Mouse (Mus musculus) spleen, adult 18-20 months (tissue): ENCODE measurements around the gene Tamm41.

Experiments
- DNase-seq, 2 experiments: peaks; one replicate each; pipeline ENCODE4 v3.0.0; 2022; ENCODE audit warnings: mixed read lengths in 2 of 2

The Tamm41 gene

DNA sequence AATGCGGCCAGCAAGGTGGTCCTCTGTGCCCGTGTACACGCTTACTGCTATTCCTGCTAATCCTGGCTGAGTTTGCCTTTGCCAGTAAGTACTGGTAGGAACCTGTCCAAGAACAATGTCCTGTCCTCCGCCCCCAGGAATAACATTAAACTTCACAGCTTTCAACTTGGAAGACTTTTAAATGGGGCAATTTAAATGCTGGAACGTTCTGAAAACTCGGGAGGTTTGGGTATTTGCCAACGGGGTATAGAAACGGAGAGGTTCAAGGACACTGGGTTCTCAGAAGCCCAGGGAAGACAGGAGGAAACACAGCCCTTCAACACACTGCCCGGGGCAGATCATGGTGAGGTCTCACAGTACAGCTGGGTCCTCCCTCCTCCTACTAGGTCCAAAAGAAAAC lies 14.8 kb downstream of the Tamm41 start:
- DNase-seq: no peak

DNA sequence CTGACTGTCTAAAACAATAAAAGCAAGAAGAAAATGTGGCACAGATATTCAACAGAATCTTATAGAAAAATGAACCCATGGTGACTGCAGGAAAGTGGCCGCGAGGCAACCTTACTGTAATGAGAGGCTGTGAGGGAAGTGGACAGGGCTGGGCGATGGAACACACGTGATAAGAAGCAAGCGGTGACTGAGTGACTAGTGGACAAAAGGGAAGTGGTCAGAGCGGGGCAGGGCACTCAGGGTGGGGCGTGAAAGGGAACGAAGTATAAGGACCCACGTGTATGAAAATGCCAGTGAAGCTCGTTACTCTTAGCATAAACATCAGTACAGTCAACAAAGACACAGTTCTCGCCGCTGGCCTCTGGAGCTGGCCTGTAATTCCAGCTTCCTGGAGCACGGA lies 22.2 kb downstream of the Tamm41 start:
- DNase-seq: no peak

DNA sequence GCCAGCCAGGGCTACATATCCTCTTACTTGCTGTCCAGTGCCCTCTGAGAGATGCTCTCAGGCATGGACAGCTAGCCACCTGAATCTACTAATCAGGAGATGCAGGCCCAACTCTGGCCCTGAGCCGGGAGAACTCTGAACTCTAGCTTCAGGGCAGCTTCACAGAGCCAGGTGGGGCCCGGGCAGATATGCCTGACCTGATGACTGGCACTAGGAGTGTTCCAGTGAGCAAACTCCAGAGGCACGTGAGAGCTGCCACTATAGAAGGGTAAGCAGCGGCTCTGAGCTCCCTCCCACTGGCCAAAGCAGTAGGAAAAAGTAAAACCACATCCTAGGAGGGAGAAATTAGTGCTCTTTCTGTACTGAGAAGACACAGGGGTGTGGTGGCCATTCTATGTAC lies 24.1 kb downstream of the Tamm41 start:
- no peak for DNase-seq

DNA sequence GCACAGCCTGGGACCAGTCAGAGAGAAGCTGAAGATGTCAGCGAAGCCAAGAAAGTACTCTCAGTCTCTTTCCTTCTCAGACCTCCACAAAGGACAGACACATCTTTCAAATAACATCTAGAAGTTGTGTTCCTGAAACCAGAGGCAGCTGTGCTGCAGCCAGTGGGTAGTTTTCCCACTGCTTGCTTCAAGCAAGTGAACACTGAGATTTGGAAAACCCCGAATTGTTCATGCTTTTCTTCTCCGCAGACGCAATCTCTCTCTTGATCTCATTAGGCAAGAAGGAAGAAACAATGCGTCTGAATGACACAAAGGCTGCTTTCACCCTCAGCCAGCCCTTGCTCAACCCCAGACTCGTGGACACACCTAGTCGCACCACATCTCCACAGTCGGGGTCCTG lies 25.9 kb downstream of the Tamm41 start:
- no peak for DNase-seq

DNA sequence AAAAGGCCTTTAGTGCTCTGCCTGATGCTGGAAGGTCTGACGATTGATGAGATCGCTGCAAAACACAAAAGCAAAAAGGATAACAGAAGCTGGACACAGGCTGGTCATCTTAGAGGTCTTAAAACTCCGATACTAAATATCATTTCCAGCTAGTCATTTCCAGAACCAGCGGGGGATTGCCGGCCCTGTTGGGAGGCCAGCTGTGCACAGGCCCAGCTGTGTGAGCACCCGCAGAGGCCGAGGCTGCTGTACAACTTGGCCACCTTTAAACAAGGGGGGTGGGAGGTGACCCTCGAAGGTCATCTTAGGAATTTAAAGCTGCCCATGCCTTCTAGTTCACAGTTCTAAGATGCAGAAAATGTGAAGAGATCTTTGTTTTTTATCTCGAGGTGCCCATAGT lies 26.9 kb downstream of the Tamm41 start:
- no peak for DNase-seq

DNA sequence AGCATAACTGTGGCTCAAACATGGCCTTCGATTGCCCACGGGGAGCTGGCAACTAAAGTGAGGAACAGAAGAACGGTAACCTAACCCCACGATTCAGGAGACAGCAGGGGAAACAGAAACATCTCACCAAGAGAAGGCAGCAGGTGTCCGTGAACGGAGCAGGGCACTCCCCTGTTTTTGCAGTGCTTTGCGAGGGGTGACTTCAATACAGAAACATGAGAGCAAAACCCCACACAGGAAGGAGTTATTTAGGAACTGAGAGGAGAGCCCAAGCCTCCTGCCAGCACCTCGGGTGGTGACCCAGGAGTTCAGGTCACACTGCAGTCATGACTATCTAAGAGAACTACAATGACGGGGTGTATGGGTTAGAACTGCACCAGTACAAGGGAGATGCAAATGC lies 27.4 kb downstream of the Tamm41 start:
- no peak for DNase-seq

DNA sequence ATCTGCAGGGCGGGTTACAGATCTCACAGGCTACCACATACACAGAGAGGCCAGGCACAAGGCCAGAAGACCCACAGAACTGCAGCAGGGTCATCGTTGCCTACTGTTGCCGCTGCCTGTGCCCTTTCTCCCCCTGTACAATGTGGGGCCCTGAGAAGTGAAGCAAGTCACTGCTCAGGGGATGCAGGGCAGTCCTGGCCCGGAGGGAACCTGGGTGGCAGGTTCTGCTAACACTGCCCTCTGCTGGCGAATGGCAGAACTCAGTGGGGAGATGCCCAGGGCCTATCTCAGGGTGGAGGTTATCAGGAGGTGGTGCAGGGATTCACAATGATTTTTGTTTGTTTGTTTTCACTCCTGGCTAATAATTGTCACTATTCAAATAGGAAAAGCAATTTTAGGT lies 29.9 kb downstream of the Tamm41 start:
- peak; percentile 62 to 80 for DNase-seq

DNA sequence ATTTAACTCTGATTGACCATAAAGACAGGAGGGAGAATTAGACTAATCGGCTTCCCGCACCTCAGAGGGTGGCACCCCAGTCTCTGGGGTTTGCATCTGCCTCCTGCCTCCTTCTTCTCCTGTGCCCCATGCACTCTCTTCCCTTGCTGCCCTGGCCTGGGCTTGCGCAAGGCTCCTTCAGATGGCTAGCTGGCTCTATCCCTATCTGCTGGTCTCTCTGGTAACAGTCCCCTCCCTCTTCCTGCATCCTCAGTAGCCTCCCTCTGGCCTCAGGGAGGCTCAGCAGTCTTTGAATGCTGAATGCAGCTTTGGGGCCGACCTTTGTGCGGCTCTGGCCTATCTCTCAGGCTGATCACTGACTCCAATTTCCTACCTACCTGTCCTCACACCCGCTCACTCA lies 30.7 kb downstream of the Tamm41 start:
- DNase-seq: no peak

DNA sequence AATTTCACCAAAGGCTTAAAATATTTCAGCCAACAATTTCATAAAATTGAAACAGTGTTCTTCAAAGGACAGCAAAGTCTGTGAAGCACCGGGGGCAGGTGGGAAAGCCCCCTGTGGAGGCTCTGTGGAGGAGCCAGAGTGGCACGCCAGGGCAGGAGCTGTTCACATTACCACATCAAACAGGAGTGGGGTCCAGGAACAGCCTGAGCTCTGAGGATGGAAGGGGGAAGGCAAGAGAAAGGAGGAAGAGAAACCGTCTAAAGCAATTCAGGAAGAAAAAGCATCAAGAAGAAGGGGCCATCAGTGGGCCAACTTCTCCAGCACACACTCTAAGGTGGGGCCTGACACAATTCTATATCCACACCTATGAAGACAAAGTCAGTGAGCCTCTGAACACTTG lies 31.6 kb downstream of the Tamm41 start:
- DNase-seq: no peak

DNA sequence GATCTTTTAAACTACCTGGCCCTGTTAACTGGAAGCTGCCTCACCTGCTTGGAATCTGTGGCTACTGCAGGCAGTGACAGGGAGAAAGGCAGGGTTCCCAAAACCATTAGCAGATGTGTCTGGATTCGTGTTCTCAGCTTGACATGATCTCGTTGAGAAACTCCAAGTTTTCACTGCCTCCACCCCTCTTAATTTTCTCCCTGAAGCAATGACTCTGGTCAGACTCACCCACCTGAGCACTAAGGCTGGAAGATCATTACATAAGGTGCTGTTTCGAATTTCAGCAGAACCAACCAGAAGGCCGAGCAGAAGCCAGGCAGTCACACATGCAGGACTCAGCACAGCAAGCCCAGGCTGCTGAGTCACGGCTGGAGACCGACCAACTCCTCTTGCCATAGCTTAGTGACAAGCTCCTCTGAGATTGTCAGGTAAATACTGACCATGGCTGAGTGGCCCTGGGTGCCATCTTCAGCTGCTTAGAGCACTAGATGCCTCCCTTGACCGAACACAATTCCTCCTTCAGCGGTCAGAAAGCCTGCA lies 32.3 kb downstream of the Tamm41 start:
- DNase-seq: no peak

DNA sequence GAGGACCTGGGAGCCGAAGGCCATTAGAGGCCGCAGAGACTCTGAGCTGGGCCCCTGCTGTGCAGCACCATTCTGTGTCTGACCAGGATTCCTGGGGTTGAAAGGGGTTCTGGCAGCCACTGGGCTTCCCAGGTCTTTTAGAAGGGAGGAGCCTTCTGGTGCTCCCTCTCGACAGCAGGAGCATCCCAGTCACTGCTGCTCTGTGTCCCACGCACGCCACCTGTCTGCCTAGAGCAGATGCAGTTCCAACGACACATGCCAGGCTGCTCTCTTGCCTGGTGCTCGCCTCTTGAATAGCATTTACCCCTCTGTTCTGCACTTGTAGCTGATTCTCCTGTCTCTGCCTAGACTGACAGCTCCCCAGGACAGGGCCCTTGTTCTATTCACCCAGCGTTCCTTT lies 33.0 kb downstream of the Tamm41 start:
- no peak for DNase-seq

DNA sequence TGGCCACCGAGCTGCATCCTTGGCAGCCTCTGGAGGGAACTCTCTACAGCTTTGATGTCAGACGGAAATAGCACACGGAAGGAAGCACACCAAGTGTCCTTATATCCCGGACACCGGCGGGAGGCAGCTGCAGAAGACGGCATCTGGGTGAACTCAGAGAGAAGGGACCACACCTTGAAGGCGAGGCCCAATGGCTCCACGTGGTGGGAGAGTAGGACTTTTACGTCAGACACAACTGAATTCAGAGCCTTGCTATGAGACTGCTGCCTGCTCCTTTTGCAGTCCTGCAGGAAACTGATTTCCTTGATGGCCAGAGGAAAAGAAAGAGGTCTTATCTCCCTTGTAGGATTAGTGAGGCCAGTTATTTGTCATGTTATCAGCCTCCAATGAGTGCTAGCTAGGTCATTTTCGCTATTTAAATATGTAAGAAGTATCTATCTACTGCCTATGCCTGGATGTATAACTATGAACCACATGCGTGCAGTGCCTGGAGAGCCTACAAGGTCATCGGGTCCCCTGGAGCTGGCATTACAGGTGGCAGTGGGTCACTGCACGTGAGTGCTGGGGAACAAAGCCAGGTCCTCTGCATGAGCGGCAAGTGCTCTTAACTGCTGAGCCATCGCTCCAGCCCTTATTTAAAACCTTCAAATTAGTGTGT lies 39.2 kb downstream of the Tamm41 start:
- DNase-seq: no peak

DNA sequence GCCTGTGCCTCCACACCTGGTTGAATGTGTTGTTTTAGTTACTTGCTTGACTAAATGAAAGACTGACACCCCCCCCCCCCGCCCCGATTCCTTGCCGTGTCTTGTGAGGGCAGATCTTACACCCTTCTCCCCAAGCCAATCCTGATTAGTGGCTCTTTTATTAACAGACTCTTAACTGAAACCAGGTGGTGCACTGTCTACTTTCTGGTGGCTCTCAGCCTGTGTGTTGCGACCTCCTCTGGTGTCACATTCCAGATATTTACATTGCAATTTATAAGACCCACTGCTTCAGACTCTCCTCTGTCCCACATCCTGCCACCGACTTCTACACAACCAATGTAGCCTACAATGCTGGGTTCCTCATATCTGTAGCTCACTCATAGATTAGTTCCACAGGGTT lies 40.2 kb downstream of the Tamm41 start:
- no peak for DNase-seq

DNA sequence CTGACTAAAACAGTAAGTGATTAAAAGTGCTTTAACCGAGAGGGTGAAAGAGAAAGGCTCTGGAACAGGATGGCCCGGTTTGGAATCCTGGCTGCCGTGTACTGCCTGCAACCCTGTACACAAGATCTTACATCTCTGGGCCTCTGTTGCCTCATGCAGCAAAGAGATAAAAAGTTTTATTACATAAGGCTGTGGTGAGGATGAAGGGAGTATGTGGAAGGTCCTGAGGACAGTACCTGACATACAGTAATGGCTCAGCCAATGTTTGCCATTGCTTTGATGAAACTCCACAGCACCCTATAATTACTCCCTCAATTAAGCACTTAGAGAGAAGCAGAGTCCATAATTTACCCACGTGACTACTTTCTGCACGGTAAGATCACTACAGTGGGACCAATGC lies 40.8 kb downstream of the Tamm41 start:
- DNase-seq: no peak

DNA sequence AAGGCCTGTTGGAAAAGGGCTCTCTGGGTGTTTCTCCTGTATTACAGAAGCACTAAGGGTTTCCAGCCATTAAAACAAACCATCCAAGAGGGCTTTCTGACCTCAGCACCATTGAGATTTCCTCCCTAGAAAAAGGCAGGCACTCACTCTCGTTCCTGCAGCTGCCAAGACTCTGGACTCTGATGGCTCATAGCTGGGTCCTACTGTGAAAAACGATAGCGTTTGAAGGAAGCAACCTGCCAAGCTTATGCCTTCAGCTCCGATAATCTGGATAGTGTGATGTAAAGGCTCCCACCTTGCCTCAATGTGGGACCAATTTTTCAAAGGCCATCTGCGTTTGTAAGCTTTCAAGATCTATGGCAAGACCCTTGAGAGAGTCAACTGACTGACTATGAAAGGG lies 43.6 kb downstream of the Tamm41 start:
- DNase-seq: no peak

DNA sequence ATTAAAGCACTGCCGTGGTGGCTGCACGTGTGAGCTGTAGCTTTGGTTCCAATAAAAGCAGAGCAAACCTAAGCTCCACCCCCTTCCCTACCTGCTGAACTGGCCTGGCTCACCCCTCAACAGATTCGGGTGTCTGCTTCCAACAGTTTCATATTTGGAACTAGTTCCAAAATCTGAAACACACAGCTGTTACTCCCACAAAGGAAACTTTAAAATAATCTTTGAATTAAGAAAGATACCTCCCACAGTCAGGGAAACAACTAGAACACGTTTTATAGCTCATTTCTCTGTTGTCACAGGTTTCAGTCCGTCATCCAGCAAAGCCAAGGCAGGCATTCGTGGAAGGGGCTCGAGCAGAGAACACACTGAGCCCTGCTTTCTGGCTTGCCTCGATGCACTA lies 44.0 kb downstream of the Tamm41 start:
- DNase-seq: no peak

DNA sequence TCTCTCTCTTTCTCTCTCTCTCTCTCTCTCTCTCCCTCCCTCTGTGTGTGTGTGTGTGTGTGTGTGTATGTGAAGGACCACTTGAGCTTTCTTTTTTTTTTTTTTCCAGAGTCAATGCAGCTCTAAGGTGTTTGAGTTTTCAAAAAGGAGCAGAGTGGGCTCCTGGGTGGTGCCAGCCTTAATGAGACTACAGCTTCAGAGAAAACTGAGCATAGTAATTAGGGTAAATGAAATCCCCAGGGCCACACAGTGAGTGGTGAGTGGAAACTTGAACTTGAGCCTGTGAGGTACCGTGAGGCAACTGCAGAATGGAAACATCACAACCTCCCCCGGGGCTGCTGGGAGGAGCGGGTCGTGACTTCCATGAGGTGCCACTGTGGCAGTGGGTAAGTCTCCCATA lies 45.8 kb downstream of the Tamm41 start:
- peak in 1 of 2 experiments; percentile 23 for DNase-seq

DNA sequence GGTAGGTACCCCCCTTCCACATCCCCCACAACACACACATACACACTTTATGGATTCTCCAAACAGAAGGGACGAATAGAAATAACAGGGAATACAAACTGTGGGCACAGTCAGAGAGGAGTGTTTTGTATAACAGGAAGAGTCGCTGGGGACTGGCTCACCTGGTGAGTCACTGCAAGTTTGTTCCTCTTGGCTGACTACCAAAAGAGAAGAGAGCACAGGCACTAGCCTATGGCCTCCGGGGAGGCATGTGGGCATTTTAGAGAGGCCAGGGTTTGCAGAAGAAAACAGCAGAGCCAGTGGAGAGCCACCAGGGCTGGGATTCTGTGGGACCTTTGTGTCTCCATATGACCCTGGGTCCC lies 49.1 kb downstream of the Tamm41 start:
- peak in 1 of 2 experiments; percentile 28 for DNase-seq

DNA sequence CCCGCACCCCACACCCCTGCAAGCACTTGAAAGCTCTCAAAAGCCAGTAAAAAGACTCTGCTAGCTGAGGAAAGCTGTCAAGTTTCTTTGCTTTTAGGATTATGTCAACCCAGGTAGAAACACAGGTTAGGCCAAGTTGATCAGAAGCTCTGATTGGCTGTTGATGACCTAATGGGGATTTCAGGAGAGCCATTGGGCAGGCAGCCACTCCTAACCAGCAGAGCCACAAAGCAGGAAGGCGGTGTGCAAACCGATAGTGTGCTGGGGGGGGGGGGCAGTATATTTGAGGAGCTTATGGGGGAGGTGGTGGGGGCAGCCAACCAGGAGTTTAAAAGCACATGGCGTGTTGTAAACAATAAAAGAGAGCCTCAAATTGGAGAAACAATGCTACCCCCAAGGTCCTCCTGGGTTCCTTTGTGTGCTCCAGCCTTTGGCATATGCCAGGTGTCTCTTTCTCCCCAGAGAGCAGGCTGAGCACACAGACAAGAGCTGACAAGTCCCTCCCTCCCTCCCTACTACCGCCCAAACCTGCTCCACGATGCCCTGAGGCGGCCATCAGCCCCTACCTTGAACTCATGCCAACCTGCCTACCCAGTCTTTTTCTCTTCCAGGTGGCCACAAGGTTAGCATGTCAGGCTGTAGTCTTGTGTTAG lies 49.6 kb downstream of the Tamm41 start:
- DNase-seq: no peak

DNA sequence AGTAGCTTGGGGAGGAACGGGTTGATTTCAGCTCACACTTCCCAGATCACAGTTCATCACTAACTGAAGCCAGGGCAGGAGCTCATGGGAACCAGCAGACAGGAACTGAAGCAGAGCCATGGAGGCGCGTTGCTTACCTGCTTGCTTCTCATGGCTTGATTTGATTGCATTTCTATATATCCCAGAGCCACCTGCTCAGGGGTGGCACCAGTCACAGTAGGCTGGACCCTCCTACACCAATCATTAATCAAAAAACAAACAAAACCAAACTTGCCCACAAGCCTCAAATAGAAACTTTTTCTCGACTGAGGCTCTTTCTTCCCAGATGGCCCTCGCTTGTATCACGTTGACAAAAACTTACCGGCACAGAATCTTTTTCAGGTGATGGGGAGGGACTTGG lies 55.0 kb downstream of the Tamm41 start:
- DNase-seq: no peak

DNA sequence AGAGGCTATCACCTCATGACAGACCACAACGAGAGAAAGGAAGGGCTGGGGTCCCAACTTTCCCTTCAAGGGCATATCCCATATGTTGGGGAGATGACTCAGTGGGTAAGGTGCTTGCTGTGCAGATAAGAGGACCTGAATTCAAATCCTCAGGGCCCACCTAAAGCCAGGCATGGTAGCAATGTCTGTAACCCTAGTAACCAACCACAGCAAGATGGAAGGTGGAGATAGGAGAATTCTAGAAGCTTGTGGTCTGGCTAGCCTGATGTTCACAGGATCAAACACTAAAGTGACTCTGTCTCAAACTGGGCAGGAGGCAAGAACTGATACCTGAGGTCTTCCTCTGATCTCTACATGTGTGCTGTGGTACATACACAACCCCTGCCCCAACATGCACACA lies 58.0 kb downstream of the Tamm41 start:
- no peak for DNase-seq

DNA sequence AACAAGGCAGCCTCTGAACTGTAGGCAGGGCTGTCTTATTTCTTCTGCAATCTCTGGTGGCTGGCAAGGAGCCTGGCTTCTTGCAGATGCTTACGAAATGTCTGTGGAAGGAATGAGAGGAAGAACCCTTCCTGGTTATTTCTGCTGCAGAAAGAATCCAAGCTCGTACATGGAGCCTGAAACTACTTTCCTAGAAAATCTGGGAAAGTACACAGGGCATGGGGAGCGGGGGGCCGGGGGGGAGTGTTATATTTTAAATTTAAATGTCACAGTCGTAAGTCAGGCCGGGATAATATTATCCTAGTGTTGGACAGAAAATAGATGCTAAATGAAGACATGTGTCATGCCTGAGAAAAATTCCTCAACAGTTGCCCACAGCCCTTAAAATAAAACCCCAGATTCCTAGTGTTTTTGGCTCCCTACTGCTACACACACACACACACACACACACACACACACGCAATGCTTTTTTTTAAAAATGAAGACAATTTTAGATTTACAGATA lies 60.7 kb downstream of the Tamm41 start:
- no peak for DNase-seq

DNA sequence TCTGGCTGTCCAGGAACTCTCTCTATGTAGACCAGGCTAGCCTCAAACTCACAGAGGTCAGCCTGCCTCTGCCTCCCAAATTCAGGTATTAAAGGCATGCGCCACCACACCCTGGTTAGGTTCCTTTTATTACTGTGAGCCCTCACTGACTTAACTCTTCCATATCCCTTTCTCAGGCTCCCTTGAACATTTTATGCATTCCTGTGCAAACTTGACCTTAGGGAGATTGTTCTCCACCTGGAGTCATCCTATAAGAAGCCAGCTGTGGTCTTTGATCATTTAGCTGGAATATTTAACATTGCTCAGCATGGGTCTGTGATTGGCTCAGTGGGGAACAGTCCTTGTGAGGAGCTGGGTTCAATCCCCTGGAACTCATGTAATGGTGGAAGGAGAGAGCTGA lies 63.3 kb downstream of the Tamm41 start:
- DNase-seq: no peak

DNA sequence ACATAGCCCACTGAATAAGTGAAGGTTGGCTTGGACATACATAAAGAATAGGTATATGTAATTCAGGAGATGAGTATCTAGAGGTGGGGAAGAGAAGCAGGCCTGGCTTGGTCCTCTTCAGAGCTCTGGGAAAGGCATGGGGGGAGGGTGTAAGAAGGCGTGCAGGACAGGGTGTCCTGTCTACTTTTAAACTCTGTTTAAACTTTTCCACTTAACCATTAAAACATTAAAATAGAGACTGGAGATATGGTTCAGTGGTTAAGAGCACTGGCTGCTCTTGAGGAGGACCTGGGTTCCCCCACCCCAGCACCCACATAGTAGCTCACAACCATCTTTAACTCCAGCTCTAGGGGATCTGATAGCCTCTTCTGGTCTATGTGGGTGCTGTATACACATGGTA lies 64.7 kb downstream of the Tamm41 start:
- DNase-seq: no peak

DNA sequence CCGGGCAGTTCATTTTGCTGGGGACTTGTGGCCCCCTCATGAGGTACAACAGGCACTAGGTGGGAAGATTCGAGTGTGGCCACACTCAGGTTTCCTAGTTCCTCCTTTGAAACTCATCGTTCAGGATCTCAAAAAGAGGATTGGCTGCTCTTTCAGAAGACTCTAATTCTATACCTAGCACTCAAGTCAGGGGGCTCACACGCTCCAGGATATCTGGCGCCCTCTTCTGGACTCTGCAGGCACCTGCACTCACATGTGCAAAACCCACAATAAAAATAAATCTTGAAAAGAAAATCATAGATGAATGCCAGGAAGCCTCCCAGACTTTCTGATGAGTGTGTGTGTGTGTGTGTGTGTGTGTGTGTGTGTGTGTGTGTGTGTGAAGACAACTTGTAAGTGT lies 66.8 kb downstream of the Tamm41 start:
- DNase-seq: no peak
